Mouse (Mus musculus) CH12.LX (cell line): Measurements from ENCODE around the gene Wwp2.

Experiments used
- CTCF ChIP-seq, 2 experiments: IDR thresholded peaks in 1 of 2; conservative IDR thresholded peaks in 1 of 2; 2 replicates each; pipeline ENCODE4 v1.5.1; 2011 to 2012; ENCODE audit warnings: low read depth in 2 of 2, low read length in 2 of 2, improper control_type of control experiment in 1 of 2, inconsistent platforms in 1 of 2, mild to moderate bottlenecking in 1 of 2, moderate library complexity in 1 of 2
- MAFK ChIP-seq: IDR thresholded peaks from 2 replicates; pipeline ENCODE4 v1.6.1; 2011; ENCODE audit warnings: low read length, improper control_type of control experiment; ENCODE audit not compliant: insufficient replicate concordance

- TF ChIP-seq CTCF (conservative IDR thresholded peaks at IDR 0.05 in 1 of 2, IDR thresholded peaks at IDR 0.05 in 1 of 2; ENCODE audit: low read depth in 2 of 2, low read length in 2 of 2) (no peak), MAFK (no peak)
Observed at GRCm38 (mm10) chr8:107449130-107449529, 13.0 kb downstream of the Wwp2 start.
